Mouse (Mus musculus) forelimb bud, embryonic 11.5 days (tissue): ENCODE results near the gene Ankrd10.
"Not testable (repeated sequence)": the region's sequence is repeated elsewhere in the genome, so short reads cannot be mapped to it uniquely, and the experiment has no call there.

Source experiments
- DNase-seq: peaks from one replicate; pipeline ENCODE4 v3.0.0-alpha.2; 2012; ENCODE audit warnings: low read depth, low spot score

The Ankrd10 gene

DNA sequence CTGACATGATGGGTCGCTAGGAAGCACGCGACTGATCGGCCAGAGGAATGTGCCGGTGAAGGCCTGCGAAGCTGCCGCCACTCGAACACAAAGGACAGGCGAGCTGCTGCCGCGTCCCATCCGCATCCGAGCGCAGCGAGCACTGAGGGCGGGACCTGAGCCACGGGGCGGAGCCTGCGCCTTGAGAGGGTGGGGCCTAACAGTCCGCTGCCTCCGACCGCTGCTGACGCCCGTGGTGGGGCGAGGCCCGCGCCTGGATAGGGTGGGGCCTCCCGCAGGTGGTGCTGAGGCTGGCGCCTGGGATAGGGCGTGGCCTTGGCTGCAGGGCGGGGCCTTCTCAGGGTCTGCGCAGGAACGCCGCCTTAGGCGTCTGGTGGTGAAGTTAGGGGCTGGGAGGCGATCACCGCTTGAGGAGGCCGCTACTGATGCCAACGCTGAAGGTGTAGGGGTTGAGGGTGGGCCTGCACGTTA is at the start of gene Ankrd10:
Gene Ankrd10 (minus strand): TSS at position 147 of the 471 bp plus-strand sequence.
- peak; percentile 97 for DNase-seq

DNA sequence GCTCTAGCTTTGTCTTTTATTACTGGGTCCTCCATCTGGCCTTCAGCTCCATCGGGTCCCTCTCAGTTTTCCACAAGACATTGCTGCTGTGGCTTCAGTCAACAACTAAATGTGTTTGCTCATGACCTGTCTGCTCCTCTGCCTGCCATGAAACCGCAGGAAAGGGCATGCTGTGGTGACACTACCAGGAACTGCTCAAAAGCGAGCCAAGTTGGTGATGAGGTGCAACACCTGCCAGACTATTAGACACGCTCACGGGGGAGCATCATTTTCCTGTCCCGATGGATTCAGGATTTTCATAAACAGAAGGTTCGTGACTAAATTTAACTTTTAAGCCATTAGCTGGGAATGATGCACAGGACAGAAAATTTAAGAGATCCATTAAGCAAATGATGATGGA is 49.0 kb upstream of the Ankrd10 start:
- DNase-seq: no peak

DNA sequence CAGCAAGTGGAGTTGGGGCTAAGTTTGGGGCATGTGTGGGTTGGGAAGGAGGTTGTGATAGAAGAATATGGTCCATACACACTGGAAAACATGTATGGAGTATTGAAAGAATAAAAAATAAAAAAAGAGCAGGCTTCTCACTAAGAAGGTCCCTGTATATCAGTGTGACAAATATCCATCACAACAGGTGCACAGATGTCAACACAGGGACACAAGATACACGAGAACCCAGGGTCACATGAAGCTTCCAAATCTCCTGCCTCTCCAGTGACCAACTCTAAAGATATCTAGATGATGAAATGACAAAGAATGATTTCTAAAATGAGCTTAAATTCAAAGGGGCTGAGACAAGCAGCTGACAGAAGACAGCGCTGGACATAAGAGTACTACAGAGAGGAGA is 32.8 kb upstream of the Ankrd10 start:
- DNase-seq: no peak

DNA sequence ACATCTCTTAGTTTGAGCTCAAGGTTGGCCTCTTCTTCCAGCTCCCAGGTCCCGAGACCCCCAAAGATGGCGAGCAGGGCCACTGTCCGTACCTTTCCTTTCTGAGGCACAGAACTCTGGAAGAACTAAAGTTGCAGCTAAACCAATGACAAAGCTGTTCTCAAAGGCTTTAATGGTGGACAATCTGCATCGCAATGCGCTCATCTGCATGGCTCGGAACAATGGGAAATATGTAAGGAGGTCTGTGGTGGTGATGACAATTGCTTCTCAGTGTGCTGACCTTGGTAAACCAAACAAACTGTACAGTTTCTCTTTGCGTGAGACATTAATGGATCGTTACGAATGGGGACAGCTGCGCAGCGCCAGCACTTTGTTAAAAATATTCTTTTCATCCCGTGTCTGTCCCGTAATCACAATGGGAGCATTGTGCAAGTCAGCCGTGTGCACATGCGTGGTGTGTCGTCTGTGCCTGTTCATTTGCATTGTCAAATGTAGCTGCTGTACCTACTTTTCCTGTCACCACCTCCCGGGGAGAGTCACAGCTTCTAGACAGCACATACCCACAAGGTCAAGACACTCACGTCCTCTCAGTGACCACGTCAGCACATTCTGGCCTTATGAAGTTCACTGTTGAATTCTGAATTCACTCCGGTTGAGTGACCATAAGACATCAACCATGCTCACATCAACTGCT is 30.6 kb upstream of the Ankrd10 start:
- DNase-seq: not testable (repeated sequence)

DNA sequence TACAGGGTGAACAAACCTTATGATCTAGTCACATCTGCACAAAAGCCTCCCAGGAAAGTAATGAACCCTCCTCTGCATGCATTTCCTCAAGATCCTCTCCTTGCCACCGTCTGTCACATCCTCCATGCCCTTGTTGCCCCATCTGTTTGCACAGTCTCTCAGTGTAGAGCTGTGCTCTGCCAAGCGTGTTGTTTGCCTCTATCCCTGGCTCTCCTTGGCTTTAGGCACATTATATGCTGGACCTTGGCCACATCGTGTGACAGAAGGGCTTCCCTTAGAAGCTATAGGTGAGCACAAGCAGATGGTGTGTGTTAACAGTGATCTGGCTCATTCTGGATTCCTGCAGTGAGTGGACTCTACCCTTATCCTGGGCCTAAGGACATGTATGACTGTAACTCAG is 26.4 kb upstream of the Ankrd10 start:
- no peak for DNase-seq

DNA sequence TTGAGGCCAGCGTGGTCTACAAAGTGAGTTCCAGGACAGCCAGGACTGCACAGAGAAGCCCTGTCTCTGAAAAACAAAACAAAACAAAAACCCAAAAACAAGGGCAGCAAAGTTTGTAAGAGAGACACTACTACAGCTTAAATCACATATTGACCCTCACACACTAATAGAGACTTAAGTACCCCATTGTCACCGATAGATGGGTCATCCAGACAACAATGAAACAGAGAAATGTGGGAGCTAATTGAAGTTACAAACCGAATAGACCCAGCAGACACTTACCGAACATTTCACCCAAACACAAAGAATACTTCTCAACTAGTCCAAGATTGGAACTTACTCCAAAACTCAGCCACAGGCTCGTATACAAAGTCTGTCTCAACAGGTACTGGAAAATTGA is 14.5 kb upstream of the Ankrd10 start:
- no peak for DNase-seq

DNA sequence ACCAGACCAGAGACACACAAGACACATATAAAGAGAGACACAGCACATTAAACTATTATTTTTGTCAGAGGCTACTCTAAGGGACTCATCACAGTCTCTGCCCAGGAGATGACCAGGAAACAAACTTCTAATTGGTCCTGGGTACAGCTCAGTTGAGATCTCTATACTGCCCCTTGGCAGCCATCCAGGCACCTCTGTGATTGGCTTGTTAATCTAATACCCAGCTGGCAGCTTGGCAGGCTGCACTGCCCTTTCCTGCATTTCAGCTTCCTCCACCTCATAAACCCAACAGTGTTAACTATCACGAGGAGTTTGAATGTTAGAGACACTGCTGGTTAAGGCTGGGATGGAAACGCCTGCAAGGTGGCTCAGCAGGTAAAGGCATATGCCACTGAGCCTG is 7.6 kb upstream of the Ankrd10 start:
- DNase-seq: no peak

DNA sequence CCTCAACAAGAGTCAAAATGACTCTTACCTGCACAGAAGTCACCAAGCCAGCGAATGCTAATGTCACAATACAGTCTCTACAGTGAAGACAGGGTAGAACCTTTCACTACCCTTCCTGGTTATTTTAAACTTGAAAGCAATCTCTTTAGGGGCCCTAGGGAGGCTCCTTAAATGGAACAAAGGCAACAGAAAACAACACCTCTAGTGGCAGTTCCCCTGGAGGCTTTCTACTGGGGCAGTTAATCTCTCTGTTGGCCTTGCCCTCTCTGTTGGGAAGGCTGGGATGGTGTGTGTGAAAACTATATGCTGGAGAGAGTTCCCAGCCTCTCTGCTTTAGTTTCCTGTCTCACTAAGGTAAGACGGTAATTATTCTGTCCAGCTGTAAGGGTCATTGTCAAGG is 5.0 kb upstream of the Ankrd10 start:
- no peak for DNase-seq

DNA sequence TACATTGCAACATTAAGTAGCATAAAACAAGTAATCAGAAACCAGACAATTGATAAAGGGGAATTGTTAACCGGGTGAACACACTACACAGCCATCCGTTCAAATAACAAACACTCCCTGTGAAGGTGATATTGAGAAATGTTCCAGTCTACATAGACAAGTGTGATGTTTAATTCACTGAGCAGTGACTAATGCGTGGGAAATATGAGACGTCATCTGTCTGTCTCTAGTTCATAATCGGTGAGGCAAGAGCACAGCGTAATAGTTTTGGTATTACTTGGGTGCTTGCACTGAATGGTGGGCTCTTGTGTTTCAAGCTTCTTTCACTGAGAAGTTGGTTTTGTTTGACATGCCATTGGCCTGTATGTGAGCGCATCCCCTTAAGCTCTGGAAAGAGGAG is 2.0 kb upstream of the Ankrd10 start:
- no peak for DNase-seq

DNA sequence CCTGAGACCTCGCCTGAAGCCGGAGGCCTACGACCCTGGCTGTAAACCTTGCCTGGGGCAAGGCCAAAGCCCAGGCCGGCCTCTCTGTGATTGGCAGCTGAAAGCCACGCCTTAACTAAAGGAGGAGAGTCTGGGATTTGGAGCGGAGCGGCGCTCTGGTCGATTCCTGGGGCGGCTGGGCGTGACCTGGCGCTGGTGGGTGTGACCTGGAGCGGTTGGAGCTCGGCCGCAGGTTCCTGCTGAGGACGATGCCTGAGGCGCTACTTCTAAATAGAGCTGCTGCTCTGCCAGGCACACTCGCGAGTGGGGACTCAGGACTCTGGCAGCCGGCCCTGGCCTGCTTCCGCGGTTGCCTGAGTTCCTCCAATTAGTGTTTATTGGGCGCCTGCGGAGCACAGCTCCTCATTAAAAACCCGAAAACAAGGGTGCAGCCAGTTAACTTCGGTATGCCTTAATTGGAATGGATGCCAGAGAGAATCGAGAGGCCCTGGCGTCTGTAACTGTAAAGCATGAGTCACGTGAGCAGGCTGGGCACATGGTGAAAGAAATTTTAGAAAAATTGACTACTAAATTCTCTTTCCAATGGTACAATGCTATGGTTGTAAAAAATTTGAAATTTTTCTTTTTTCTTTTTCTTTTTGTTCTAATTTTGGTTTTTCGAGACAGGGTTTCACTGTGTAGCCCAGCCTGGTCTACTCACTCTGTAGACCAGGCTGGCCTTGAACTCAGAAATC is 934 bp upstream of the Ankrd10 start:
- peak; percentile 90 for DNase-seq

DNA sequence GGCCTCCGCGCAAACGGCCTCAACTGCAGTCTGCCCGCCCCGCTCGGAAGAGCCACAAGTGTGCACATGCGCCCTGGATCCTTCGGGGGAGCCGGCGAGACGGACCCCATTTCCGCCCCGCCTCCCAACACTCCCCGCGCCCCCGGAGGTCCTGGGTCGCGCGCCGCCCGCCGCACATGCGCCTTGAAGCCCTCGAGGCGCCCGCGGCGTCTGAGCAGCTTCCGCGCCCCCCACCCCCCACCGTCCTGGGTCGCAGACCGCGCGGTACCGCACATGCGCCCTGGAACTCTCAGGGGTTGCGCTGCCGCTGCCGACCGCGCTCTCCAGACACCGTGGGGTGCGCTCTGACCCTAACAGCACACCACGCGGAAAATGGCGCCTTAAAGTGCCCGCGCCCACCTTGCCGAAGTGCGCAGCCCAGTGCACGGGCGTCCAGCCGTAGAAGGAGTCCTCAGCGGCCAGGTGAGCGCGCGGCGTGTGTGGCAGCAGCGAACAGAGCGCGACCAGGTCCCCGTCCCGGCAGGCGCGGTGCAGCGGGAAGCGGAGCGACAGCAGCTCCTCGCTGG is 462 bp downstream of the Ankrd10 start:
- DNase-seq: peak; percentile 88

DNA sequence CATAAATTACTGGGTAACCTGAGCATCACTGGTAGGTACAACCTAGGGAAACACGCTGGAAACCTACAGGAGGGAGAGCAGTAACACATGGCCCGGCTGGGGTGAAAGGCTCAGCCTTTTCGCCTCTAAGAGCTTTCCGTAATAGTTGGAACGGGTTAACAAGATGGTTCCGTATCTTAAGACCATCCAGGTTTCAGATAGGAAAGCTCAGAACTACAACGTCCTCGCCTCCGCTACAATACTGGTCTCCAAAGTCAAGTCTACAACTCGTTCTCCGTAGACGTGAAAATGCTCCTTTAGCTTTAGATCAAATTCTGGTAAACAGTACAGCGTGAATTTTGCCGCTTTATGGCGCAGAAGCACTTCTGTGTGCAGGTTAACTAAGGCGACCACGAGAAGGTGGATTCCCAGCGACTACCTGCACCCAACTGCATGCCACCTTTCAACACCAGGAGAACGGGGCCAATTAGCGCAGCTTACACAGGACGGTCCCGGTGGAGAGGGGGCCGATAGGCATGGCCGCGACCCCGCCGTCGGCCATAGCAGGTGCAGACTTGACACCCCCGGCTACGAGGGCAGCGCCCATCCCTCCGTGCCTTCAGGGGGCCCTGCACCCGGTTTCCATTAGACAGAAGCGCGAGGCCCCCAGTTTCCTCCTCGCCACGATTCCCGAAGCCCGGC is 1.1 kb downstream of the Ankrd10 start:
- DNase-seq: peak; percentile 9

DNA sequence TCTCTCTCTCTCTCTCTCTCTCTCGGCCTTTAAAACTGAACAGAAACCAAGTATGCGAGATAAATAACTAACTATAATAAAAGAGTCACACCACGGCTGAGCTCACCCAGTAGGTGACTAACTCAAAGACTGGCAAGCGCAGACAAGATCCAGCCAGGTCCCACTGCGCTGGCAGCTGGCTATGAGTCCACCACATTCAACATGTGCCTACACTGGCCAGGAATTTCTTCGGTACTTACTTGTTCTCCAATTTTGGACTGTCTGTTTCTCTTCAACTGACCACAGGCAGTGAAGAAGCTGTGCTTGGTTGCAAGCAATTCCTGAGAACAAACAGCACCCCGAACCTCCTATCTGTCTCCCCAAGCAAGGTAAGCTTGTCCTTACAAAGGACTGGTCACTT is 2.1 kb downstream of the Ankrd10 start:
- DNase-seq: no peak

DNA sequence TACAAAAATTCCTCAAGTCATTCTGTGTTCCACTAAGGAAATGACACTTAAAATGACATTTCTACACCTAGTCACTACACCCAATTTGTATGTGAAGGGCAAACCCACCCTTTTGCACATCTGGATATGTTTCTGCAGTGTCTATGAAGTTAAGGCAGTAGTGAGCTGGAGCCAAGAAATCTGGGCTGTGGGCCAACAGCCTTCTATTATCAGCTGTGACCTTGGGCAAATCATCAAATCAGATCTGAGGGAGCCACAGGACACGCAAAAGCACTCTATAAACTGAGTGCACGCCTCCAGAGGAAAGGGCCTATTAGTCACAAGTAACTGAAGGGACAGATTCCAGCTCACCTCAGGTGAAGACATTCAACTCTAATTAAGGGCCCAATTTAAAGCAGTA is 3.2 kb downstream of the Ankrd10 start:
- DNase-seq: no peak

DNA sequence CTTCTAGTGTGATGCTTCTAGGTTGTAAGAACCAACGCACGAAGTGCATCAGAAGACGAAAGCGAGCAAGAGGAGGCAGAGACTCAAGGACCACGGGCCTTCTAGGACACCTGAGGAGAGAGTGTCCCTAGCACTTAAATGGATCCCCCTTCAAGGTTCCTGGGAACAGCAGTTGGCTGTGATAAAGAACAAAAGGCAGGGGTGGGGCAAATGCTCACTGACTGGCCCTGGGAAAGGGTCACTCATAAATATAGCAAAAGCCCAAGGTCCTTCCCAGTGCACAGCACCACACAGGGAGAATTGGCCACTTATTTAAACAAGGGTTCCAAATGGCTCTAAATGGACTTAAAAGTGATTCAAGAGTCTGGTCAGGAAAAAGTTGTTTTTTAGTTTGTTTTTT is 6.4 kb downstream of the Ankrd10 start:
- no peak for DNase-seq

DNA sequence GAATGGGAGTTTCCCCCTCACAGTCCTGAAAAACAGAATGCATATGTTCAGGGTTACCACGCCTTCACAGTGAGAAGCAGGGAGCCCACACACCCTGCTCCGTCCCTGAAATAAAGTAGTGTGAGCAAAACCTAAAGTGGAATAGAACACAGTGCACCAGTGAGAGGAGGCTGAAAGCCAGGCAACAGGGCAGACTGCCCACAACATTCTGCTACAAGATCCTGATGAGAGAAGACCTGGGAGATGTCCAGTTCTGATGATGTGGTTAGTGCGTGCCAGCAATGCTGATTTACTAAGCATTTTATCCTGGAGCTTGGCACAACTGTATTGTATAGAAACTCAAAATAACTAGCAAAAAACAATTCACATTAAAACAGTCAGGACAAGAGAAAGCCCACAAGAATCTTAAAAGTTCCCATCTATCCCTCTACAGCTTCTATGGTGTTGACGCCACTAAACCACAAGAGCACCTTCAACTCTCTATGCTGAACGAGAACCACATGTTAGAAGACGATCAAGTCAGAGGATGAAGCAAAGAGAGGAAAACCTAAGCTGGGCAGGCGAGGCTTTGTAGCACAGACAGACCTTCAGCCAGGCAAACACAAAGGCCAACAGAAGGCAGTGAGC is 6.9 kb downstream of the Ankrd10 start:
- no peak for DNase-seq

DNA sequence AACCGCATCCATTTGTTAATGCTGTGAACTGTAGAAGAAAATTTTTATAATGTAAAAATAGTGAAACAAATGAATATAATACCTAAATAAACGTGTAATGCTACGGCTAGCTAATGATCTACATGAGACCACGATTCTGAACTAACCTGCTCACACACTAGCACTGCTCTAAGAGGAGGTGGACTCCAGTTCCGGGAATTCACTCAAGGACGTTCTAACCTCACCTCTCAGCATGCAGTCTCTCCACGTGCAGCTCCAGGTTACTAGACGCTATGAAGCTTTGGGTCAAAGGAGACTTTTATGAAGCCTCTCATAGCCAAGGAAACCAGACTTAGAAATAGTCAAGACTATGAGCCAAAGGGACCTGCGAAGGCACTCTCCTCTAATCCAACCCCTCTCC is 7.8 kb downstream of the Ankrd10 start:
- no peak for DNase-seq

DNA sequence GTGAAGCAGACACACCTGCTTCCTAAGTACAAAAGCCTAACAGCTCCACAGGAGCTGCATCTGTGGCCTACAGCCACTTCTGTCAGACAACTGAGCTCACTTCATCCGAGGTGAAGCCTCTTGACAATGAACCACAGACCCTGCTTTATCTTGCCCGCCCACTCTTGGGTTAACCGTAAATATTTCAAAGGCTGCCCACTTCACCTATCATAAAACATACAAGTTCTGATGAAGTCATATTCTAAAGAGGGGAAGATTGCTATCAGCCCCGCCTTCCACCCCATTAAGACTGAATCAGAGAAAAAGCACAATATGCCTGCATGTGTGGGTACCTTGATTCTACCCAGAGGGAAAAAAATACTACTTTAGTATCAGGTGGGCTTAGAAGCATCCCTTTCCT is 10.5 kb downstream of the Ankrd10 start:
- no peak for DNase-seq

DNA sequence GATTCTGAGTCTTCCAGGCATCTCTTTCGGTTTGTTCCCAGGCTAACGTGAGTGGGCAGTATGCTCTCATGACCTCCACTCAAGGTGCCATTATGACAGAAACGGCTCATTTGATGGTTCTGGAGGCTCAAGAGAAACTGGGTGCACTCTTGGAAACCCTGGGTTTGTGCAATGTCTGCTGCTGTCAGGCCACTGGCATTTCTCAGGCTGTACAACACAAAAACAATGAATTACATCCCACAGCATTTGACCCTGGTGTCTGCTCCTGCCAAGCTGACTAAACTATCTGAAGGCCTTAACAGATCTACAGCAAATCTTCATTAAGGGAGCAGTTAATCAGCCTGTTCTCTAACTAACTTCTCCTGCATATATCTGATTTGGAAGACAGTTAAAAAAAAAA is 16.5 kb downstream of the Ankrd10 start:
- DNase-seq: no peak

DNA sequence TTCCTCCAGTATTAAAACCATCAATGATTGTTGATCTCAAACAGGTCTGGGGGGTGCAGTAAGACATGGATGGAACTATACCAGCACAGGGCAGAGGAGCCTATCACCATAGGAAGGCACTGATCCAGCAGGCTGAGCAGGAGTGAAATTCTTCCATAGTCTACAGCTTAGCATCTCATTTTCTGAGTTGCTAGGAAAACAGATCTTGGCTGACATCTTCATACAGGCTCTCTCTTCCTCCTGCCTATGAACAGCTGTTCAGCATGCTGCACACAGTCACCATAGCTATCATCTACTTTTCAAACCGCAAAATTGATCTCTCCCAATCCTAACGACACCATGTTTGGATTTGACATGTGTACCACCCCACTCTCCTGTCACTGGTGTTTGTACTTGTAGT is 17.5 kb downstream of the Ankrd10 start:
- no peak for DNase-seq

DNA sequence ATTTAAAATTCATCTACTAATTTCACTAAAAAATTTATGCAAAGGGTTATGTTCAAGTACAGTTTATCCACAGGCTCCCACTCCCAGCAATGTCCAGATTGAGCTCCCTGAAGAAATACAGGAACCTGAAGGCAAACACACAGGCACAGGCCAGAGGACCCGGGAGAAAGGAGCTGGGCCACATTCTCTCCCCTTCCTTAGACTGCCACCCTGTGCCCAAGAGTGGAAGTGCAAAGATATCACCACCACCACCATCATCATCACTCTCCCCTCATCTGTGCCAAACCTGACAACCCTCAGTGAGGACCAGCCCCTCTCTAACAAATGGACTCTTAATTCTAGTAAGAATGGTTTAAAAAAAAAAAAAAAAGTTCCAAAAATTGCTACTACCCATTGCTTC is 19.3 kb downstream of the Ankrd10 start:
- DNase-seq: peak; percentile 57
